Mouse (Mus musculus) kidney, adult 2 months (tissue): ENCODE data around the gene Pask.

ENCODE experiments used
- CTCF ChIP-seq: fragments of 200-500 bp; conservative IDR thresholded peaks from 2 replicates; pipeline ENCODE4 v1.5.1; 2011; ENCODE audit warnings: low read depth, mild to moderate bottlenecking, control low read depth, low read length, moderate library complexity, mixed read lengths; ENCODE audit not compliant: insufficient read depth, insufficient read length
- POLR2A ChIP-seq: fragments of 200-500 bp; IDR thresholded peaks from one replicate; pipeline ENCODE4 v1.6.1; 2011; ENCODE audit warnings: low read depth, low read length, control low read depth

DNA sequence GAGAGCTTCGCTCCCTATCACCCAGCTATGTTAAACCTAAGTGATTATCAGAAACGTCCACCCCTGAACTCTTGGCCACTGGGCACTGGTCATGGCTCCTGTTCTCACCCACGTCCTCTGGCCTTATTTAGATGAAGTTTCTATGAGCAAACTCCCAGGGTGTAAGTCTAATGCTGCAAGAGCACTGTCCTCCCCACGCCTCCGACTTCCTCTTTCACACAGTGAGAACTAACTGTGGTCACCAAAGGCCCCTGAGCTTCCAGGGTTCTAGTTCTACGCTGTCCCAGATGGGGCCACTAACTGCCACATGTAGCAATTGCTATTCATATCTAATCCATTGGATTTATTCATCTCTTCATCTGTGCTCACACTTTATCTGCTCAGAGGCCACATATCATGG is 22.4 kb upstream of the Pask start:
- TF ChIP-seq CTCF (no peak), POLR2A (no peak)
